Mouse (Mus musculus): ENCODE data around the gene Olfr1341.
A peak's percentile ranks its signal among the peaks of the same experiment; 100 is the strongest.

Gene Olfr1341

DNA sequence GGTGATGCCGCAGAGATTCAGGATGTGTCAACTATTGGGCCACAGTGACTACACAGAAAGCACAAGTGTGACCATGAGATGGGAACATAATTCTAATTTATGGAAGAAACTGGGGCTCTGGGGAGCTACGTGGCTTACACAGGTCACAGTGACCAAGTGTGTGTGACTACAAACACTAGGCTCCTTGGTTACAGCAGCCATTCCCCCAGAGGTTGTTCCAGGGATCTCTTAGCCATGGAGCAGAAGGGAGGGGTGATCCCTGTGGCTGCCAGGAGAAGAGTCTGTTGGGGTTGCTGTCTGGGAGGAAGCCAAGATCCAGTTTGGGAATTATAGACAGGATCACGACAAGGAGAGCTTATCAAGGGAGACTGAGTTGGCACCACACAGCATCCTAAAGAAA lies at the start of gene Olfr1341:
Gene Olfr1341 (plus strand): TSS at position 301 of the 400 bp plus-strand sequence.
- DNase-seq: no peak

GRCm38 (mm10) chr4:118658652-118659051 lies 44.7 kb upstream of the Olfr1341 start, which contains the start of gene Olfr62:
Gene Olfr62 (plus strand): TSS chr4:118658952.
- DNase-seq: no peak

DNA sequence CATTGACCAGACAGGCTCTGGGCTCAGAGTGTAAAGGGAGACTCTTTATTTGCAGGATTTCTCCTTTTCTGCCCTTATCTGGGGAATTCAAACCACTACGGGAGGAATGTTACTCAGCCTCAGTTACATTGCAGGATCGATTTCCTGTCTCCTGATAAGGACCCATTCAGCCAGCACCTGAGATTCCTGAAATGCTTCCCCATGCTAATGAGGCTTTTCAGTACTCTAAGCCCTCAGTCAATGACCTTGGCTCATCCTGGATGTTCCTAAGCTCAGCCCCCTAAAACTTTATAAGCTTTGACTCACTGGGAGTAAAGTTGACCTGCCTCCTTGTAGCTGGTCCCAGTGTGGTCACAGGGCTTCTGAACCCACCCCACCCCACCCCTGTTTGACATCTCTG lies 16.2 kb upstream of the Olfr1341 start:
- no peak for DNase-seq

DNA sequence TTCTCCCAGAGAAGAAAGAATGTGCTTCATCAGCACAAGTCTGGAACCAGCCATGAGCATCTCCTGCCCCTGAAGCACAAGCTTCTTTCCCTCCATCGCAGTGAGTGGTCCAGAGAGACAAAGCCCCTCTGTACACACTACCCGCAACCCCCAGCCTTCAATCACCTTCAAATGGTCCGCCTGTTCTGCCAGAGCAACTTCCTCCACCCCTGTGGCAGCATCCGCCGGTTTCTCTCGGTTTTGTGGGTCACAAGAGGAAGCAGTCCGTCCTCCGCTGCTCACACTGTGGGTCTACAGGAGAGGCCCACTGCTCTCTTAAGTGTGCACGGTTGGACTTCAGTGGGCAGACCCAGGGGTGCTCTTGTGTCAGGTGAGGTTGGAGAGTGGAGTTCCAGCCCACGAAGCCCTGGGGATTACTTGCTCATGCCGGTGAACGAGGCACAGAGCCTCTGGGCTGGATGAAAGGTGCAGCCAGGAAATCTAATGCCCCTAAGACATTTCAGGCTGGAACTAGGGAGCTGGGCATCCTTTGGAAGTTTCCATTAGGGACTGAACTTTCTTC lies 10.8 kb upstream of the Olfr1341 start, which contains the start of gene Olfr1342:
Gene Olfr1342 (minus strand): TSS at position 345 of the 562 bp plus-strand sequence.
- no peak for DNase-seq

- DNase-seq: no peak
These were observed 9.5 kb upstream of the Olfr1341 start for GRCm38 (mm10) chr4:118693812-118694211.

- DNase-seq: no peak
These were observed 4.8 kb downstream of the Olfr1341 start for GRCm38 (mm10) chr4:118708086-118708485.

DNA sequence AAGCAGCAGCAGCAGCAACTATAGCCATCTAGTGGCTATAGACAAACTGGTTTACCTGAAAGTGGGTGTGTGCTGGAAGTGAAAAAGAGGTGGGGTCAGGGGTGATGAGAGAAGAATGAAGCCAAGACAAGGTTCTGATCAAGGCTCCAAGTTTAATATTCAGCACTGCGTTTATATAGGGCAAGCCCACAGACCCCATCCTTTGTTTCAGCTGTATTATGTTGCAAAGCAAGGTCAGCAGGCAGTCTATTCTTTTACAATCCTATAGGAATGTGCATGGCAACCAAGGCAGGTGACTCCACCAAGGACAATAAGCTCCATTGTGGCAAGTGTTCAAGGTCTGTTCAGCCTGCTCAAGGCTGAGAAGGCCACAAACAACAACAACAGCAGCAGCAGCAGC lies 8.3 kb downstream of the Olfr1341 start:
- DNase-seq: no peak

GRCm38 (mm10) chr4:118719838-118720237 lies 16.5 kb downstream of the Olfr1341 start, which contains the start of gene Olfr1340:
Gene Olfr1340 (plus strand): TSS chr4:118720138.
- DNase-seq: no peak

DNA sequence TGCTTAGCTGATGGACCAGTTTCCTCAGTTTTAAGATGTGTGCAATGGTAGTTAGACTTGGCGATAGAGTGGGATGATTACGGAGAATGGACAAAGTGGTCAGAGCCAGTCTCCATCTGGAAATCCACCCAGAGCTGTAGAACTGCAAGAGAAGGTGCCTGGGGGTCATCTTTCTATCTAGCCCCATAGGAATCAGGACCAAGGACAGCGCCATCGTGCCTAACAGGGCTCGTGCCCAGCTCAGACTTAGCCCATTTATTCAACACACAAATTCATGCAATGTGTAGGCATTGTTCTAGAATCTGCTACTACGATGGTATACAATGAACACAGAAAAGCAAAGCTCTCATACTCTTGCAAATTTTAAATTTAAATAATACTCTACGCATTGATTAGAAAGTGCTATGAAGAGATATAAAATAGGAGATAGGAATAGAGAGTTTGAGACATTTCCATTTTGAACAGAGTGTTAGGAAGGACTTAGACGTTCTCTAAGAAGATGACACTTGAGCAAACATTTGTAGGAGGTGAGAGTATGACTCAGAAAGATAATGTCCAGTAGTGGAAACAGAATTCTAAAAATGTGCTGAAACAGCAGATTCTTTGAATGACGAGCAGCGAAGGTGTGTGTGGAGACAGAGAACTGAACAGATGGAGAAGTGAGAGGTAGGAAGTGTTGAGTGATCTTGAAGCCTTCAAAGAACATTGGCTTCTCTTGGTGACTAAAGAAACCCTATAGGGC lies 18.6 kb downstream of the Olfr1341 start:
- DNase-seq: peak; percentile 10

DNA sequence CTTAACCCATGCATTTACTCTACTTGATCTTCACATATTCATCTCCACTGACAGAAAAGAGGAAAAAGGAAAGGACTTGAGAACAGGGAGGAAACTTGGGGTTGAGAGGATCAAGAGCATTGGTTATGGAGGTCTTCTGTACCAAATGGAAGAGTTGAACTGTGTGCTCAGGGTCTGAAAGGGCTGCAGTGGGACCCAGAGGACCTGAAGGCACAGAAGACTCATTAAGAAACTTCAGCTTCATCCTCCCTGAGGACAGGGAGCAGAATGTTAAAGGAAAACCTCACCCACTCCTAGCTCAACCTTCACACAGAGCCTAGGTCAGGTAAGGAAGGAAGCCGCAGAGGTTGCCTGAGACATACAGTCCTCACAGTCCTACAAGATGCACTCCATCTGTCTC lies 28.6 kb downstream of the Olfr1341 start, which contains the start of gene Olfr1339:
Gene Olfr1339 (plus strand): TSS at position 301 of the 400 bp plus-strand sequence.
- no peak for DNase-seq

- no peak for DNase-seq
These were observed 36.3 kb downstream of the Olfr1341 start for GRCm38 (mm10) chr4:118739574-118739973.

GRCm38 (mm10) chr4:118740988-118741698 lies 37.8 kb downstream of the Olfr1341 start:
- DNase-seq: no peak

GRCm38 (mm10) chr4:118741881-118742280 lies 38.6 kb downstream of the Olfr1341 start:
- DNase-seq: no peak

GRCm38 (mm10) chr4:118758637-118759036 lies 55.3 kb downstream of the Olfr1341 start, which contains the start of gene Olfr1338:
Gene Olfr1338 (minus strand): TSS chr4:118758737.
- no peak for DNase-seq
